Mouse (Mus musculus) heart, adult 10 weeks (tissue): Measurements from ENCODE around the gene 5530401A14Rik. TPM values are rescaled to one million over a fixed set of nuclear protein-coding genes. Genes with fewer than 3 reads are reported as not detected.

Experiments
- polyA plus RNA-seq: library from polyadenylated mRNA; stranded (reverse); fragments of 350-450 nt; fragmentation: Illumina TruSeq; extraction: RNeasy Lipid Tissue Mini Kit (QIAGEN cat#74804); gene quantifications from one replicate; pipeline ENCODE4 v1.2.3, GENCODE M21; 2014; ENCODE audit warnings: low read depth, low replicate concordance

Gene 5530401A14Rik
- polyA plus RNA-seq: not detected

GRCm38 (mm10) chr11:81860250-81860972, at the start of gene 5530401A14Rik:
Gene 5530401A14Rik (plus strand): TSS chr11:81860673.

Other genes starting within 250 kb of the 5530401A14Rik start
- not detected for gene Asic2, start 107.8 kb downstream of the 5530401A14Rik start, polyA plus RNA-seq
- gene Ccl2, start 174.9 kb downstream of the 5530401A14Rik start, polyA plus RNA-seq: 8.5 TPM
- not detected for gene Gm17268, start 177.9 kb downstream of the 5530401A14Rik start, polyA plus RNA-seq
- 3.5 TPM for gene Ccl7, start 185.0 kb downstream of the 5530401A14Rik start, polyA plus RNA-seq
- gene Ccl11, start 197.2 kb downstream of the 5530401A14Rik start, polyA plus RNA-seq: 1.9 TPM
- gene Ccl12, start 241.2 kb downstream of the 5530401A14Rik start, polyA plus RNA-seq: 2.7 TPM